In genomic region chr1:45580466-45580865, GRCm38 (mm10) we compare ENCODE assay signal across 23 mouse cellular contexts.
DNase-seq lines count a peak whose midpoint lies in the region; TF ChIP-seq lines count a peak whose summit lies in the region.
"Had no signal": no experiment of that assay in that cellular context is flagged by ENCODE, and none has a peak within 500 bp of the region (broad histone marks: within the 10 kb centered on the region; RNA-seq: fewer than 3 reads in every experiment).

No protein-coding gene starts in this region.

- WGBS in lung, adult 2 months: 53% methylated on average over 1 of the region's 1 CpGs

- peak overlapping the region; percentile 84 for H3K27ac ChIP-seq in embryonic fibroblast, embryonic 13.5 days (ENCODE audit: insufficient read depth, low read length)
- H3K27ac ChIP-seq: embryonic facial prominence, embryonic 10.5 days; embryonic facial prominence, embryonic 15.5 days; forebrain, embryonic 13.5 days; hindbrain, embryonic 10.5 days; hindbrain, embryonic 15.5 days; layer of hippocampus, adult 2 months; liver, embryonic 14.5 days; midbrain, embryonic 13.5 days had no signal

- no peak for TF ChIP-seq CTCF in lung, adult 2 months (IDR thresholded peaks at IDR 0.05; ENCODE audit: insufficient read depth, low read length)
- TF ChIP-seq CTCF in embryonic fibroblast, embryonic 13.5 days (IDR thresholded peaks at IDR 0.05; ENCODE audit: borderline replicate concordance, insufficient read depth, low read length): no peak

- peak; percentile 6 for DNase-seq in lung, postnatal 10 days
- DNase-seq in lung, adult 2 months: no peak
- DNase-seq in Muller cell, postnatal 12 days (ENCODE audit: inconsistent ontology term): peak; percentile 95
- DNase-seq in MN1 (ENCODE audit: low spot score): no peak
- no peak for DNase-seq in kidney, adult 8-10 months
- DNase-seq: cerebellum, adult 2 months; cerebellum, postnatal 14 days; gastrocnemius, postnatal 14 days; heart, postnatal 14 days; kidney, adult 18-20 months; kidney, postnatal 36 days; left cerebral cortex, postnatal 4 days; liver; thymus, postnatal 4 days had no signal

- no peak overlapping the region for H3K4me3 ChIP-seq in lung, adult 2 months (replicated peaks; ENCODE audit: extremely low read depth, low read depth, low read length)
- no peak overlapping the region for H3K4me3 ChIP-seq in embryonic fibroblast, embryonic 13.5 days (ENCODE audit: insufficient read depth, low read length)
- H3K4me3 ChIP-seq: embryonic facial prominence, embryonic 10.5 days; embryonic facial prominence, embryonic 15.5 days; forebrain, embryonic 13.5 days; hindbrain, embryonic 10.5 days; hindbrain, embryonic 15.5 days; layer of hippocampus, adult 2 months; midbrain, embryonic 13.5 days had no signal

- TF ChIP-seq POLR2A in lung, adult 2 months (IDR thresholded peaks at IDR 0.05; ENCODE audit: borderline replicate concordance, extremely low read depth, low read depth, low read length): no peak
- no peak for TF ChIP-seq POLR2A in embryonic fibroblast, embryonic 13.5 days (IDR thresholded peaks at IDR 0.05; ENCODE audit: low read depth, low read length)

- no peaks in the 10 kb centered on the region for H3K4me1 ChIP-seq in lung, adult 2 months (ENCODE audit: control insufficient read depth, insufficient read depth, low read length)
- H3K4me1 ChIP-seq in embryonic fibroblast, embryonic 13.5 days (ENCODE audit: control insufficient read depth, insufficient read depth, low read length): peaks cover 5% of the 10 kb centered on the region; the same call in 1 of the 2 replicates
- H3K4me1 ChIP-seq: embryonic facial prominence, embryonic 10.5 days; embryonic facial prominence, embryonic 15.5 days; forebrain, embryonic 13.5 days; hindbrain, embryonic 10.5 days; hindbrain, embryonic 15.5 days; midbrain, embryonic 13.5 days had no signal

Comparison
In these comparisons a context has a peak if more than half of its experiments do, and no peak if none do; other contexts are left out.
1. DNase-seq: peak in lung, postnatal 10 days (single experiment) and Muller cell, postnatal 12 days (single experiment); none in lung, adult 2 months (single experiment), MN1 (single experiment) and kidney, adult 8-10 months (0 of 2).